Mouse (Mus musculus) megakaryocyte-erythroid progenitor cell, adult 5-6 weeks (primary cell): ENCODE data around the gene Scn5a. TPM values are rescaled to one million over a fixed set of nuclear protein-coding genes. Genes with fewer than 3 reads are reported as not detected.

Experiments used
- total RNA-seq, 2 experiments: library from RNA; stranded (forward) in 1 of 2; stranded (reverse) in 1 of 2; fragments of 200-1000, 215-1000 nt in 1 of 2; fragments of >200 nt in 1 of 2; fragmentation: Nextera tagmentation in 1 of 2; gene quantifications; 2 replicates each; pipeline ENCODE4 v1.2.3; 2014 to 2017

The Scn5a gene
- total RNA-seq, 2 experiments from 2014 or later = not detected

Other genes starting within 250 kb of the Scn5a start
- 21.2 and 53.2 TPM in 2 replicates for gene Acaa1a, start 239.3 kb downstream of the Scn5a start, total RNA-seq (2014; fragmentation: Nextera tagmentation)
- gene Acaa1a, start 239.3 kb downstream of the Scn5a start, total RNA-seq (2017) = 8.3 and 30.1 TPM in 2 replicates
- 19.9 and 21.1 TPM in 2 replicates for gene Myd88, start 237.6 kb downstream of the Scn5a start, total RNA-seq (2014; fragmentation: Nextera tagmentation)
- 16.2 and 18.8 TPM in 2 replicates for gene Myd88, start 237.6 kb downstream of the Scn5a start, total RNA-seq (2017)
- 5.4 and 5.7 TPM in 2 replicates for gene Xylb, start 221.6 kb downstream of the Scn5a start, total RNA-seq (2014; fragmentation: Nextera tagmentation)
- 4.3 and 4.8 TPM in 2 replicates for gene Xylb, start 221.6 kb downstream of the Scn5a start, total RNA-seq (2017)
- not detected in 2 replicates for gene Slc22a14, start 213.5 kb downstream of the Scn5a start, total RNA-seq (2014; fragmentation: Nextera tagmentation)
- gene Slc22a14, start 213.5 kb downstream of the Scn5a start, total RNA-seq (2017) = not detected in 2 replicates
- 0.09 and 3.4 TPM in 2 replicates for gene Acvr2b, start 176.9 kb downstream of the Scn5a start, total RNA-seq (2014; fragmentation: Nextera tagmentation)
- gene Acvr2b, start 176.9 kb downstream of the Scn5a start, total RNA-seq (2017) = 1.3 TPM in 1 of 2 replicates, not detected in the other
- 8.2 and 11.1 TPM in 2 replicates for gene Exog, start 134.1 kb downstream of the Scn5a start, total RNA-seq (2014; fragmentation: Nextera tagmentation)
- gene Exog, start 134.1 kb downstream of the Scn5a start, total RNA-seq (2017) = 4.4 and 5.1 TPM in 2 replicates
- not detected in 2 replicates for gene Scn10a, start 140.3 kb upstream of the Scn5a start, total RNA-seq (2014; fragmentation: Nextera tagmentation)
- not detected in 2 replicates for gene Scn10a, start 140.3 kb upstream of the Scn5a start, total RNA-seq (2017)
- not detected in 2 replicates for gene Scn11a, start 246.4 kb upstream of the Scn5a start, total RNA-seq (2014; fragmentation: Nextera tagmentation)
- gene Scn11a, start 246.4 kb upstream of the Scn5a start, total RNA-seq (2017) = not detected in 2 replicates